Mouse (Mus musculus) heart, adult 8-10 months (tissue): Measurements from ENCODE around the gene Krt13. TPM values are rescaled to one million over a fixed set of nuclear protein-coding genes. Genes with fewer than 3 reads are reported as not detected.

ENCODE experiments used
- DNase-seq: peaks from one replicate; pipeline ENCODE4 v3.0.0; 2022; ENCODE audit warnings: low spot score
- total RNA-seq, 4 experiments: library from RNA; stranded (reverse); gene quantifications; 2 replicates each; pipeline ENCODE4 v1.2.4; 2022

Gene Krt13
- total RNA-seq, 4 experiments from 2014 or later, result not detected

- DNase-seq, result no peak
These were observed 8.2 kb downstream of the Krt13 start for GRCm38 (mm10) chr11:100112935-100113741.

DNA sequence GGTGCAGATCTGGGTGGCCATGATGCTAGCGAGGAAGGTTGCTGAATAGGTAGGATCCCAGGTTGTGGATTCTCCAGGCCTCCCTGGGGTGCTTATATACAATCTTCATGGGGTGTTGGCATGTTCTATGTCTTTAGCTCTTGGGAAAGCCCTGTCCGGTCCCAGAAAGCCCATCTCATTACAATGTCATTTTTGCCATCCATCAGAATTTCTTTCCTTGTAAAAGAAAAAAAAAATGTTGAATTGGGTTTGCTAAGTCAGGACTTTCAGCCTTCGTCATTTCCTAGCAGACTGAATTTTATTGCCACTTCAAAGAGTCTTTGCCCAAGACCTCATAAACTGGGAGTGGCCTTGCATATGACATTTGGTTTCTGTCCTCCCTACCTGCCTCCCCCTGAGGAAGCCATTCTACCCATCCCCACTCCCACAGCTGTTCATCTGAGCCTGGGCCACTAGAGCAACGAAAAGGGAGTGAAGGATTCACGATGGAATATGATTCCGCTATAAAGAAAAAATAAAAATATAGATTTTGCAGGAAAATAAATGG, 15.7 kb downstream of the Krt13 start, which contains the start of gene Krt36:
Krt36 (minus strand) TSS at position 51 of the 547 bp plus-strand sequence.
- DNase-seq, result no peak

DNA sequence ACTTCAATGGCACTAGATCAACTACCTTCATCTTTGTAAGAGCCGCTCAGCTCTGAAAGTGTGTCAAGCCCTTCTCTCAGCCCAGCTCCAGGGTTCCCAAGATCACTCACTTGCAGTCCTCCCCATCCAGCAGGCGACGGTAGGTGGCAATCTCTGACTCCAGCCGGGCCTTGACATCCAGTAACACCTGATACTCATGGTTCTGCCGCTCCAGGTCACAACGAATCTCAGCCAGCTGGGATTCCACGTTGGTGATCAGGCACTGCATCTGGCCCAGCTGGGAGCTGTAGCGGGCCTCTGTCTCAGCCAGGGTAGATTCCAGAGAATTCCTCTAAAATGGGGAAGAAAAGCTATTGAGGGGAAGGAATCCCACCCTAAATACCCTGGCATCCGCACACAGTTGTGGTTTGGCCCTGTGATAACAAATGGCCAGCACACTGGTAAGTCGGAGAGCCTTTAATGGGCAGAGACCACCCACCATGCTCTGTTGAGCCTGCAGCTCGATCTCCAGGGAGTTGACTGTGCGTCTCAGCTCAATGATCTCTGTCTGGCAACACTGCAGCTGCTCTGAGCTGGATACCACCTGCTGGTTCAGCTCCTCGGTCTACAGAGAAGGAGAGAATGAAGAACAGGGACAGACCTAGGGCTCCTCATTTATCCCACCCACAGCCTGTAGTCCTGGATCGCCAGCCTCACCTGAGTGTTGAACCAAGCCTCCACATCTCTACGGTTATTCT, 18.5 kb downstream of the Krt13 start:
- DNase-seq, result no peak

DNA sequence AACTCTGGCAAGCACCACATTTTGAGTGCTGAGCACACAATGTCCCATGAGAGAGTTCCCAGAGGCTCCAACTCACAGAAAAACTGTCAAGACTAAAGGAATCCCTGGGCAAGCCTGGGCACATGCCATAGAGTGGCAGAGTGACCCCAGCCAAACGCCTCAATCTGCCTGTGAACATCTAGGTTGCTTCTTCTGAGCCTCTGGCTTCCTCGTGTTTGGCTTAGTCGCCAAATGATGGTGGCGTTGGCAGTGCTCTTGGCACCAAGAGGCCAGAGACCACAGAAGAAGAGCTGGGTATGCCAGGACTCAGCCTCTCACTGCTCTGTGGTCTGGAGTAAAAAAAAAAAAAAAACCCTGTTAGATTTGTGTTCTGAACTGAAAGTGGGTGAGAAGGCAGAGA, 21.0 kb downstream of the Krt13 start:
- DNase-seq, result no peak

DNA sequence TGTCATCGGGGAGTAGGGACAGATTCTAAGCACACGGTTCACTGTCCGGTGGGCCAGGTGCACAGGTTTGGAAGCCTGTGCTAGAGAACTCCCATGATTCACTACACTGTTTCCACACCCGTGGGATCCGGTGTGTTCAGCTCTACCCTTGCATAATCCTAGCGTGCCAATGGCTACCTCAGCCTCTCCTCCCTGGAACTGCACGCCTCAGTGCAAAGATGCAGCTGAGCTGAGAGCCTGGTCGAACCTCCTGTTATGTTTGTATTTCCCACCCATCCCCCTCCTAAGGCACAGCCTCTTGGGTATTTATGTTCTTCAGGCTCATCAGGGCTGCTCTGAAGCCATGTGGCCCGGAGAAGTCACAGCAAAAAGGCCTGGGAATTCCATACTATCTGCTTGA, 23.5 kb downstream of the Krt13 start:
- DNase-seq, result no peak

DNA sequence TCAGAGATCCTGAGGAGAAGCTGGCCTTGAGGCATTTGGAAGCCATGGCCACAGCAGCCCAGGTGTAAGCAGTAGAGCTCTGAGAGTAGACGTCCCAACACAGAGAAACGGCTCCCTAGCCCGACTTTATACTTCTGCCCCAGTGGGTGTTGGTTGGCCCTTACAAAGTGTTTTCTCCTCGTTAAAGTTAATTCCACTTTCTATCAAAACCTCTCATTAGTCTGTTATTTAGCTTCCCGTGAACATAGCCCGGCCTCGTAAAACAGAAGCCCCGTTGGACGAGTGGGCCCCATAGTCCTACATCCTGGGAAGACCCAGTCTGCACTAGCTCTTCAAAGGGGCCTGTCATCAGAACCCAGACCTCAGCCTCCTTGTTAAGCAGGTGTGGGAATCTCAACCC, 25.2 kb downstream of the Krt13 start, which contains the start of gene Krt35:
Krt35 (minus strand) TSS at position 101 of the 400 bp plus-strand sequence.
- DNase-seq, result no peak

DNA sequence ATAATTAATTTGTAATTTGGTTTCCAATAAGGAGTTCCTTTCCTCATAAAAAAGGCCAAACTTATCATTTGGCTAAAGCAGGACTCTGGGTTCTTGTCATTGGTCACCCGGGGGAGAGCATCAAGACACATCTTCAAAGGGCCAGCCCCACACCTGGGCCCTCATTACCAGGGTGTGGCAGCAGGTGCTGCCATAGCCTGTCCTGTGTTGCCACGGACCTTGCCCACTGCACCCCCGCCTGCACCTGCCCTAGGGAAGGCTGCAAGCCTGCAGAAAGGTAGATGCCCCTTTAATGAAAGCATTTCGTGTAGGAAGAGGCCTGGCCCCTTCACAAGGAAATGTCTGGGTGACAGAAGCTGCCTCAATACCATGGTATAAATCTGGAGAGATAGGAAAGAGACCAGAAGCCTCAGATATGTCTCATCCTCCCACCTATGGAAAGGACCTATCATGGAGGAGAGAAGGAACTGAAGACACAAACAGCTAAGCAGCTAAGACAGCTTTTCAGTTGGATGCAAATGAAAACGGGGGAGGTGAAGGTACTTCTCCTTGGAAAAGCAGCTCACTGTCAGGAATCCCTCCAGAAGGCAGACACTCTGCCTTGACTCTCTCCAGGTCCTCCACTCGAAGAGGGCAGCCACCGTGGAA, 32.9 kb downstream of the Krt13 start:
- no peak for DNase-seq

DNA sequence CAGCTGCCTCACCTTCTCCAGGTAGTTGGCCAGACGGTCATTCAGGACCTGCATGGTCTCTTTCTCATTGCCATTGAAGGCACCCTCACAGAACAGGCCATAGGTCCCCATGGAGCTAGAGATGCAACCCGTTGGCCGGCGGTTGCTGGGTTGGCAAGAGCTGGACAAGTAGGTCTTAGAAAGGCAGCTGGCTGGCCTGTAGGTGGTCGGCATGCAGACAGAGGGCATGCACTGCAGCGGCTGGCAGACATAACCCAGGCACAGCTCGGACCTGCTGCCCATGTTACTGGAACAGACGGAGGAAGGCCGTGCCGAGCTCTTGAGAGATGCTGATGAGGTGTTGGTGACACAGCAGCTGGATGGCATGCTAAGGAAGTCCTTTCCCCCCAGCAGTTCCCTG, 33.5 kb downstream of the Krt13 start, which contains the start of gene Krt32:
Krt32 (minus strand) TSS at position 366 of the 400 bp plus-strand sequence.
- no peak for DNase-seq

DNA sequence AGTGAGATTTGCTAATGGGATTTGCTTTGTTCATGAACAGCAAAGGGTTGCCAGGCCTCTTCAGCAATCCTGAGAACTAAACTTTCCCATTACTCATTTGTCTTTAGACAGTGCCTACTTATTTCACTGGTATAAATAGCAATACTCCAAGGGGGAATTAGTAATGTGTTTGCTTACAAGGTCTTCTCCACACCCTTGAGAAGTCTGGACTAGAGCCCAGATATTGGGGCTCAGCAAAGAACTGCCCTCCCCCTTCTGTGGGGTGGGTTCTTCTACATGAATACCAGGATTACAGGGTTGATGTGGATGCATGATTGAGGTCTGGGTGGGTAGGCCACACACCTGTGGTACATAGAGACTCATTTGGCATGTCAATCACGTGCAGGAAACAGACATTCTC, 47.5 kb downstream of the Krt13 start:
- DNase-seq, result no peak

Other genes starting within 250 kb of the Krt13 start
- not detected for gene Krtap9-1, start 248.2 kb downstream of the Krt13 start, total RNA-seq
- gene Gm11567, start 242.4 kb downstream of the Krt13 start, total RNA-seq, result not detected
- not detected for gene Krtap31-1, start 213.6 kb downstream of the Krt13 start, total RNA-seq
- gene Gm11565, start 206.8 kb downstream of the Krt13 start, total RNA-seq, result not detected
- gene Krtap31-2, start 185.3 kb downstream of the Krt13 start, total RNA-seq, result not detected
- gene Krtap9-5, start 173.1 kb downstream of the Krt13 start, total RNA-seq, result not detected
- gene Krtap29-1, start 142.5 kb downstream of the Krt13 start, total RNA-seq, result not detected
- not detected for gene Krtap16-1, start 135.0 kb downstream of the Krt13 start, total RNA-seq
- gene Krtap17-1, start 127.6 kb downstream of the Krt13 start, total RNA-seq, result not detected
- not detected for gene Krt33a, start 105.4 kb downstream of the Krt13 start, total RNA-seq
- not detected for gene Krt33b, start 91.7 kb downstream of the Krt13 start, total RNA-seq
- not detected for gene Krt34, start 80.0 kb downstream of the Krt13 start, total RNA-seq
- not detected for gene Krt31, start 71.0 kb downstream of the Krt13 start, total RNA-seq
- gene Krt32, start 33.3 kb downstream of the Krt13 start, total RNA-seq, result not detected
- not detected for gene Krt35, start 25.3 kb downstream of the Krt13 start, total RNA-seq
- not detected for gene Krt36, start 15.9 kb downstream of the Krt13 start, total RNA-seq
- under 1 TPM in 1 of 4 experiments, not detected in 3; 0.92 TPM for gene Krt15, start 14.4 kb upstream of the Krt13 start, total RNA-seq
- 1 to 10 TPM; 4.6 to 9.6 (median 6.7) TPM for gene Krt19, start 27.1 kb upstream of the Krt13 start, total RNA-seq
- gene Krt9, start 71.7 kb upstream of the Krt13 start, total RNA-seq, result not detected
- gene Krt14, start 86.0 kb upstream of the Krt13 start, total RNA-seq, result under 1 TPM in 2 of 4 experiments, not detected in 2; 0.25 to 0.63 TPM
- not detected for gene Krt16, start 127.3 kb upstream of the Krt13 start, total RNA-seq
- not detected for gene Krt17, start 139.5 kb upstream of the Krt13 start, total RNA-seq
- not detected for gene Krt42, start 148.3 kb upstream of the Krt13 start, total RNA-seq
- gene Eif1, start 198.3 kb upstream of the Krt13 start, total RNA-seq, result 1,000 to 10,000 TPM; 1,527 to 1,967 (median 1,680) TPM
- not detected for gene Gast, start 212.8 kb upstream of the Krt13 start, total RNA-seq
- 1 to 10 TPM; 1.0 to 2.5 (median 2.0) TPM for gene Hap1, start 234.6 kb upstream of the Krt13 start, total RNA-seq